Comparison of ENCODE assay signal across 10 mouse cellular contexts in the genomic region with DNA sequence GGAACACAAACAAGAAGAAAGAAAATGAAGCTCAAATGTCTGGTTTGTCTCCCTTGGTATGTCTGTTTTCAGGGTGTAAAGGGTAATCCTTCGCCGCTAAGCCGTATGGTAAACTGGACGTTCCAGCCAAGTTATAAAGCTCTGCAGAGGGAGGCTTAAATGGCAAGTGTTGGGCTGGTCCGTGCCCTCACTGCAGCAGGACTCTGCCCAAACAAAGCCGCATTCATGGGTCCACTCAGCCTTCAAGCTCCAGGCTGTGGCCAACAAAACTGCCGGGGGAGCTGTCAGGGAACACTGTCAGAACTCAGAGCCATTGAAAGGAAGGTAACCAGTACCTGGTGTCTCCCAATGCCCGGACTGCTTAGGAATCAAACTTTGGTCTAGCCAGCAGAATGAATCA. TPM values are rescaled to one million over a fixed set of nuclear protein-coding genes. Genes with fewer than 3 reads are reported as not detected.
DNase-seq lines count a peak whose midpoint lies in the region; ATAC-seq and TF ChIP-seq lines count a peak whose summit lies in the region.
"Had no signal": no experiment of that assay in that cellular context is flagged by ENCODE, and none has a peak within 500 bp of the region (broad histone marks: within the 10 kb centered on the region; RNA-seq: fewer than 3 reads in every experiment).

No protein-coding gene starts in this region.

- H3K9ac ChIP-seq in lung, postnatal 0 days (replicated peaks; ENCODE audit: low read depth) = no peak overlapping the region
- H3K9ac ChIP-seq: heart, embryonic 12.5 days; kidney, embryonic 15.5 days had no signal

- 0 out of 2 replicates have a peak overlapping the region, but pooled peaks have one; percentile 23 for H3K27ac ChIP-seq in lung, postnatal 0 days (ENCODE audit: low read length)
- peak overlapping the region; percentile 51 for H3K27ac ChIP-seq in forebrain, embryonic 10.5 days
- H3K27ac ChIP-seq: kidney, embryonic 15.5 days had no signal

- TF ChIP-seq EP300 in lung, postnatal 0 days (IDR thresholded peaks at IDR 0.05) = no peak

- no peak overlapping the region for H3K4me3 ChIP-seq in lung, postnatal 0 days (ENCODE audit: low read depth, low read length)
- no peak overlapping the region for H3K4me3 ChIP-seq in forebrain, embryonic 10.5 days
- H3K4me3 ChIP-seq: heart, embryonic 12.5 days; kidney, embryonic 15.5 days had no signal

- no peaks in the 10 kb centered on the region for H3K36me3 ChIP-seq in lung, postnatal 0 days (ENCODE audit: insufficient read depth, low read length)
- H3K36me3 ChIP-seq in forebrain, embryonic 10.5 days (replicated peaks) = no peaks in the 10 kb centered on the region
- H3K36me3 ChIP-seq: heart, embryonic 12.5 days; kidney, embryonic 15.5 days had no signal

- H3K27me3 ChIP-seq in lung, postnatal 0 days (replicated peaks; ENCODE audit: insufficient read depth, low read length) = no peaks in the 10 kb centered on the region
- no peaks in the 10 kb centered on the region for H3K27me3 ChIP-seq in forebrain, embryonic 10.5 days (ENCODE audit: poor library complexity, severe bottlenecking)
- H3K27me3 ChIP-seq: kidney, embryonic 15.5 days had no signal

- TF ChIP-seq CTCF in lung, postnatal 0 days (IDR thresholded peaks at IDR 0.05) = no peak

- ATAC-seq in lung, postnatal 0 days = no peak
- ATAC-seq in neutrophil, adult 5-6 weeks (ENCODE audit: extremely low read depth, insufficient number of reproducible peaks, low FRiP score, poor library complexity, severe bottlenecking) = 0 out of 2 replicates have a peak, but pooled peaks have one; percentile 6
- no peak for ATAC-seq in monocyte, adult 5-6 weeks (replicated peaks; ENCODE audit: insufficient number of reproducible peaks, low FRiP score, low TSS enrichment, poor library complexity, severe bottlenecking)
- no peak for ATAC-seq in CD4-positive, CD25-positive, alpha-beta regulatory T cell, adult 4 months

- H3K9me3 ChIP-seq in lung, postnatal 0 days (ENCODE audit: low read length) = no peaks in the 10 kb centered on the region
- no peaks in the 10 kb centered on the region for H3K9me3 ChIP-seq in forebrain, embryonic 10.5 days
- H3K9me3 ChIP-seq: heart, embryonic 12.5 days; kidney, embryonic 15.5 days had no signal

- no peak overlapping the region for H3K4me2 ChIP-seq in lung, postnatal 0 days (replicated peaks; ENCODE audit: low read depth, low read length)
- H3K4me2 ChIP-seq: heart, embryonic 12.5 days; kidney, embryonic 15.5 days had no signal

- H3K4me1 ChIP-seq in lung, postnatal 0 days (ENCODE audit: insufficient read depth, low read depth, low read length) = peaks cover 11% of the 10 kb centered on the region; the same call in 1 of the 2 replicates
- H3K4me1 ChIP-seq in forebrain, embryonic 10.5 days = peaks cover 26% of the 10 kb centered on the region
- H3K4me1 ChIP-seq: kidney, embryonic 15.5 days had no signal

- no peak for DNase-seq in lung, postnatal 0 days (ENCODE audit: low spot score)
- no peak for DNase-seq in lung, postnatal 14 days
- peak; percentile 32 for DNase-seq in forebrain, embryonic 10.5 days (ENCODE audit: extremely low spot score, low spot score)
- peak; percentile 51 for DNase-seq in layer of hippocampus, adult 9-11 months
- no peak for DNase-seq in kidney, postnatal 14 days

- 54% methylated on average over 8 of the region's 8 CpGs for WGBS in lung, postnatal 0 days
- 34% methylated on average over 8 of the region's 8 CpGs for WGBS in forebrain, embryonic 10.5 days

RNA-seq across cellular contexts. Expression of a gene that starts 16.7 kb away (rescaled TPM):
- 7.7 and 9.3 TPM in 2 replicates for polyA plus RNA-seq in lung, postnatal 0 days (2015; fragmentation: Nextera tagmentation; extraction: Ambion mirVana)
- polyA plus RNA-seq in forebrain, embryonic 10.5 days (2016; fragmentation: Nextera tagmentation; extraction: Ambion mirVana) = 11.5 and 12.9 TPM in 2 replicates
- 28.2 and 28.4 TPM in 2 replicates for total RNA-seq in neutrophil, adult 5-6 weeks (2017)
- total RNA-seq in monocyte, adult 5-6 weeks (2017) = 25.1 to 39.6 TPM (median 31.9 TPM) in 3 replicates
- 1 to 10 TPM; 3.9 to 6.2 TPM for polyA plus RNA-seq in CD4-positive, CD25-positive, alpha-beta regulatory T cell, adult 4 months (2017; shearing (Covaris generic))

RNA-seq across cellular contexts. Expression of a gene that starts 52.5 kb away (rescaled TPM):
- polyA plus RNA-seq in lung, postnatal 0 days (2015; fragmentation: Nextera tagmentation; extraction: Ambion mirVana) = 8.0 and 8.5 TPM in 2 replicates
- 18.5 and 20.1 TPM in 2 replicates for polyA plus RNA-seq in forebrain, embryonic 10.5 days (2016; fragmentation: Nextera tagmentation; extraction: Ambion mirVana)
- 14.2 and 14.7 TPM in 2 replicates for total RNA-seq in neutrophil, adult 5-6 weeks (2017)
- total RNA-seq in monocyte, adult 5-6 weeks (2017) = 12.1 to 24.9 TPM (median 14.9 TPM) in 3 replicates
- polyA plus RNA-seq in CD4-positive, CD25-positive, alpha-beta regulatory T cell, adult 4 months (2017; shearing (Covaris generic)) = 10 to 100 TPM in 1 of 2 experiments, 1 to 10 TPM in 1; 7.6 to 11.2 TPM

Comparison
In these comparisons a context has a peak if more than half of its experiments do, and no peak if none do; other contexts are left out.
1. DNase-seq: peak in forebrain, embryonic 10.5 days (single experiment) and layer of hippocampus, adult 9-11 months (single experiment); none in lung, postnatal 0 days (single experiment), lung, postnatal 14 days (single experiment) and kidney, postnatal 14 days (single experiment).